Mouse (Mus musculus): ENCODE results near the gene Fzd2.

The Fzd2 gene

GRCm38 (mm10) chr11:102604010-102604584 is at the start of gene Fzd2:
TSS of gene Fzd2 (plus strand) at chr11:102604396.
- CTCF ChIA-PET, result interaction anchor here (0.5 to 2.3 kb wide), 26 partner anchors 15 to 1093 kb away, joined by 3 to 11 read pairs (median 4); partner anchors contain the start of genes Fam171a2 (in 1 of the 4) and Gosr2 (in 1 of the 4)

GRCm38 (mm10) chr11:102555400-102556030 is 48.7 kb upstream of the Fzd2 start:
- POLR2A ChIA-PET, result interaction anchor here in 3 of 4 experiments (0.6 to 1.2 kb wide), 5 partner anchors 12 to 255 kb away, joined by 3 to 4 read pairs (median 3); partner anchors contain the start of gene Gm11627 (in 1 of the 3)
- CTCF ChIA-PET, result interaction anchor here in 1 of 4 experiments (0.6 kb wide), 2 partner anchors 271 to 404 kb away, joined by 3 read pairs; no protein-coding TSS in a partner anchor

More at GRCm38 (mm10) chr11:102604010-102604584, at the start of gene Fzd2:
- POLR2A ChIA-PET, result interaction anchor here (0.5 to 3.5 kb wide), 50 partner anchors 8 to 1344 kb away, joined by 3 to 23 read pairs (median 4); partner anchors contain the start of genes Gm11627 (in 2 of the 4), BC030867 (in 1 of the 4), C1ql1 (in 1 of the 4) and Fam171a2 (in 1 of the 4)

GRCm38 (mm10) chr11:102556031-102556715 is 48.0 kb upstream of the Fzd2 start, which contains the start of gene Gpatch8:
TSS of gene Gpatch8 (minus strand) at chr11:102556392.
- CTCF ChIA-PET, result interaction anchor here in 2 of 4 experiments (0.5 to 1.1 kb wide), 7 partner anchors 17 to 980 kb away, joined by 3 to 7 read pairs (median 3); partner anchors contain the start of gene Gm11627 (in 1 of the 2)
- POLR2A ChIA-PET, result interaction anchor here in 3 of 4 experiments (0.6 to 2.6 kb wide), 24 partner anchors 9 to 308 kb away, joined by 3 to 13 read pairs (median 4); partner anchors contain the start of genes BC030867 (in 1 of the 3), Gm11627 (in 1 of the 3), Grn (in 1 of the 3) and Slc25a39 (in 1 of the 3)

GRCm38 (mm10) chr11:102556716-102557074 is 47.5 kb upstream of the Fzd2 start:
- POLR2A ChIA-PET, result interaction anchor here (0.6 to 2.6 kb wide), 36 partner anchors 9 to 743 kb away, joined by 3 to 13 read pairs (median 4); partner anchors contain the start of genes BC030867 (in 1 of the 4), Fzd2 (in 1 of the 4), Gm11627 (in 1 of the 4) and Grn (in 1 of the 4)
- CTCF ChIA-PET, result interaction anchor here in 2 of 4 experiments (0.5 to 1.1 kb wide), 9 partner anchors 16 to 981 kb away, joined by 3 to 7 read pairs (median 4); partner anchors contain the start of gene Gm11627 (in 1 of the 2)

GRCm38 (mm10) chr11:102557386-102557785 is 46.8 kb upstream of the Fzd2 start:
- ChIA-PET POLR2A (interaction anchor here (0.6 to 2.6 kb wide), 29 partner anchors 8 to 744 kb away, joined by 3 to 13 read pairs (median 4); partner anchors contain the start of genes BC030867 (in 1 of the 4), Fzd2 (in 1 of the 4), Gm11627 (in 1 of the 4) and Grn (in 1 of the 4)), CTCF (interaction anchor here in 1 of 4 experiments (0.6 to 1.1 kb wide), 4 partner anchors 18 to 981 kb away, joined by 3 to 7 read pairs (median 5); no protein-coding TSS in a partner anchor)

GRCm38 (mm10) chr11:102558704-102559103 is 45.5 kb upstream of the Fzd2 start:
- CTCF ChIA-PET, result interaction anchor here in 3 of 4 experiments (0.5 to 1.1 kb wide), 4 partner anchors 9 to 420 kb away, joined by 3 to 4 read pairs (median 4); no protein-coding TSS in a partner anchor
- POLR2A ChIA-PET, result interaction anchor here in 1 of 4 experiments (0.7 to 2.6 kb wide), 6 partner anchors 10 to 165 kb away, joined by 3 to 10 read pairs (median 4); partner anchors contain the start of gene Slc25a39

GRCm38 (mm10) chr11:102564952-102565671 is 39.1 kb upstream of the Fzd2 start:
- ChIA-PET POLR2A (interaction anchor here in 3 of 4 experiments (0.6 to 2.3 kb wide), 13 partner anchors 8 to 637 kb away, joined by 3 to 13 read pairs (median 3); partner anchors contain the start of genes Gm11627 (in 1 of the 3) and Gpatch8 (in 1 of the 3)), CTCF (interaction anchor here (0.6 to 1.7 kb wide), 7 partner anchors 8 to 171 kb away, joined by 3 to 5 read pairs (median 4); no protein-coding TSS in a partner anchor)

- POLR2A ChIA-PET, result interaction anchor here in 3 of 4 experiments (0.6 to 2.3 kb wide), 9 partner anchors 9 to 157 kb away, joined by 3 to 13 read pairs (median 3); partner anchors contain the start of genes Fzd2 (in 2 of the 3), Gm11627 (in 1 of the 3) and Gpatch8 (in 1 of the 3)
- CTCF ChIA-PET, result interaction anchor here in 2 of 4 experiments (0.7 to 1.0 kb wide), 3 partner anchors 22 to 154 kb away, joined by 4 to 5 read pairs (median 4); no protein-coding TSS in a partner anchor
These were observed 38.5 kb upstream of the Fzd2 start for GRCm38 (mm10) chr11:102565741-102566140.

GRCm38 (mm10) chr11:102566290-102566689 is 37.9 kb upstream of the Fzd2 start:
- ChIA-PET CTCF (interaction anchor here in 3 of 4 experiments (0.7 to 1.0 kb wide), 3 partner anchors 21 to 118 kb away, joined by 3 to 5 read pairs (median 4); no protein-coding TSS in a partner anchor), POLR2A (interaction anchor here (0.6 to 2.3 kb wide), 9 partner anchors 10 to 551 kb away, joined by 3 to 13 read pairs (median 3); partner anchors contain the start of genes Fzd2 (in 2 of the 4) and Gpatch8 (in 1 of the 4))

- POLR2A ChIA-PET, result interaction anchor here in 3 of 4 experiments (0.7 to 1.6 kb wide), 8 partner anchors 10 to 274 kb away, joined by 3 to 8 read pairs (median 4); partner anchors contain the start of gene Gpatch8 (in 1 of the 3)
- CTCF ChIA-PET, result interaction anchor here in 3 of 4 experiments (0.6 to 1.8 kb wide), 9 partner anchors 15 to 137 kb away, joined by 3 to 6 read pairs (median 3); partner anchors contain the start of genes Fam171a2 (in 1 of the 3) and Grn (in 1 of the 3)
These were observed 37.0 kb upstream of the Fzd2 start for GRCm38 (mm10) chr11:102567157-102567556.

- ChIA-PET CTCF (interaction anchor here (0.6 to 1.8 kb wide), 12 partner anchors 10 to 137 kb away, joined by 3 to 6 read pairs (median 3); partner anchors contain the start of genes Fam171a2 (in 1 of the 4), Gm11627 (in 1 of the 4) and Grn (in 1 of the 4)), POLR2A (interaction anchor here in 3 of 4 experiments (0.7 to 1.6 kb wide), 10 partner anchors 10 to 275 kb away, joined by 3 to 8 read pairs (median 4); partner anchors contain the start of gene Gpatch8 (in 1 of the 3))
These were observed 36.5 kb upstream of the Fzd2 start for GRCm38 (mm10) chr11:102567723-102568122.

GRCm38 (mm10) chr11:102568191-102568590 is 36.0 kb upstream of the Fzd2 start:
- POLR2A ChIA-PET, result interaction anchor here in 1 of 4 experiments (0.6 to 1.6 kb wide), 8 partner anchors 10 to 121 kb away, joined by 3 to 8 read pairs (median 4); partner anchors contain the start of genes Fam171a2 and Gpatch8

GRCm38 (mm10) chr11:102568756-102569377 is 35.3 kb upstream of the Fzd2 start:
- ChIA-PET POLR2A (interaction anchor here in 1 of 4 experiments (0.8 to 1.2 kb wide), 3 partner anchors 9 to 121 kb away, joined by 3 to 7 read pairs (median 3); partner anchors contain the start of gene Fam171a2), CTCF (interaction anchor here in 2 of 4 experiments (0.5 to 1.8 kb wide), 4 partner anchors 25 to 138 kb away, joined by 3 to 6 read pairs (median 4); partner anchors contain the start of gene Grn (in 1 of the 2))

More at GRCm38 (mm10) chr11:102568191-102568590, 36.0 kb upstream of the Fzd2 start:
- CTCF ChIA-PET, result interaction anchor here in 3 of 4 experiments (0.5 to 1.8 kb wide), 12 partner anchors 10 to 565 kb away, joined by 3 to 6 read pairs (median 3); partner anchors contain the start of genes Fam171a2 (in 1 of the 3), Gm11627 (in 1 of the 3) and Grn (in 1 of the 3)

GRCm38 (mm10) chr11:102572866-102573663 is 31.1 kb upstream of the Fzd2 start:
- CTCF ChIA-PET, result interaction anchor here (0.5 to 2.3 kb wide), 74 partner anchors 8 to 1274 kb away, joined by 3 to 27 read pairs (median 4); partner anchors contain the start of genes Fzd2 (in 2 of the 4), Fam171a2 (in 1 of the 4) and Gpatch8 (in 1 of the 4)

More at GRCm38 (mm10) chr11:102572866-102573663, 31.1 kb upstream of the Fzd2 start:
- POLR2A ChIA-PET, result interaction anchor here (0.6 to 1.5 kb wide), 24 partner anchors 9 to 310 kb away, joined by 3 to 7 read pairs (median 3); partner anchors contain the start of gene Gpatch8 (in 1 of the 4)
